In the genomic region with DNA sequence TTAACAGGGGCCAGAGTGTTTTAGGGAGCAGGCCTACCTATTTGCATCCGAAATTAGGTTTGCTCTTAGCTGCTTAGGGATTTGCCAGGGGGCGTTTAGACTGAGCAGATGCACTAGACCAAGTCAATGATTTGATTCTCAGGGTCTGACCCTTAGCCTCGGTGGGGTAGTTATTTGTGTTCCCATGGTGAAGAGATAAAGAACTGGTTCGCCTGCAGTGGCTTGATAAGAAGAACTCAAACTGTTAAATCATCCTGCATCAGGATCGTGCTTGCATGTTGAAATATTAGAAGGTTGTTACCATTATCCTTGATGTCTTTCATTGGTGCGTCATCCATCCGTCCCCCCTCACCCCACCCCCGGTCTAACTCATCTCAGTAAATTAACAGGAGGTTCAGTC, we compare ENCODE assay signal across 1 mouse cellular context.
TF ChIP-seq lines count a peak whose summit lies in the region.

No protein-coding gene starts in this region.

TF ChIP-seq in MEL, 35 proteins besides CTCF, POLR2A, EP300 and RAD21 (continued from another document):
- TF ChIP-seq POLR2AphosphoS2 (IDR thresholded peaks at IDR 0.05; ENCODE audit: low read length) = no peak
- TF ChIP-seq GATA1 (IDR thresholded peaks at IDR 0.05; ENCODE audit: low read depth, low read length) = peak; percentile 90
- no peak for TF ChIP-seq MYC (IDR thresholded peaks at IDR 0.05; ENCODE audit: low read depth, low read length)
- peak; percentile 84 for TF ChIP-seq ETS1 (IDR thresholded peaks at IDR 0.05; ENCODE audit: low read depth, low read length)
- peak; percentile 78 for TF ChIP-seq RCOR1 (IDR thresholded peaks at IDR 0.05; ENCODE audit: low read depth, low read length)
- no peak for TF ChIP-seq ELF1 (IDR thresholded peaks at IDR 0.05; ENCODE audit: low read depth, low read length)
- TF ChIP-seq ZC3H11A (IDR thresholded peaks at IDR 0.05; ENCODE audit: low read depth, low read length) = no peak
- TF ChIP-seq USF2 (IDR thresholded peaks at IDR 0.05; ENCODE audit: borderline replicate concordance in 1 of 2, insufficient read depth in 1 of 2, low read depth in 1 of 2, low read length in 2 of 2) = no peak
- TF ChIP-seq NRF1 (IDR thresholded peaks at IDR 0.05; ENCODE audit: insufficient read depth, low read depth, low read length, poor library complexity, severe bottlenecking) = no peak
- TF ChIP-seq MXI1 (IDR thresholded peaks at IDR 0.05; ENCODE audit: low read depth, low read length) = peak; percentile 30; the same call in 1 of the 2 replicates
- no peak for TF ChIP-seq TBP (IDR thresholded peaks at IDR 0.05; ENCODE audit: low read depth, low read length)
- TF ChIP-seq TAL1 (IDR thresholded peaks at IDR 0.05; ENCODE audit: low read length) = peak; percentile 84
- no peak for TF ChIP-seq MAZ (IDR thresholded peaks at IDR 0.05; ENCODE audit: low read depth, low read length)
- TF ChIP-seq KAT2A (conservative IDR thresholded peaks at IDR 0.05; ENCODE audit: low read depth, low read length) = no peak
- TF ChIP-seq POLR2AphosphoS5 (IDR thresholded peaks at IDR 0.05; ENCODE audit: borderline replicate concordance, low read depth, low read length) = no peak
- no peak for TF ChIP-seq MAFK (IDR thresholded peaks at IDR 0.05; ENCODE audit: borderline replicate concordance, low read depth, low read length)
